Mouse (Mus musculus) adrenal gland, adult 2 months (tissue): ENCODE results near the gene Man2a1. TPM values are rescaled to one million over a fixed set of nuclear protein-coding genes. Genes with fewer than 3 reads are reported as not detected.

Experiments
- DNase-seq: peaks from one replicate; pipeline ENCODE4 v3.0.0; 2021
- polyA plus RNA-seq: library from polyadenylated mRNA; depleted of rRNA; stranded (reverse); fragments of >200 nt; gene quantifications from 2 replicates; pipeline ENCODE4 v1.2.3, GENCODE M21; 2012
- total RNA-seq, 2 experiments: library from RNA; stranded (reverse); gene quantifications; 2 replicates each; pipeline ENCODE4 v1.2.3; 2021

Gene Man2a1
- total and polyA plus RNA-seq, 3 experiments = 22.0 to 175 (median 120) TPM

DNA sequence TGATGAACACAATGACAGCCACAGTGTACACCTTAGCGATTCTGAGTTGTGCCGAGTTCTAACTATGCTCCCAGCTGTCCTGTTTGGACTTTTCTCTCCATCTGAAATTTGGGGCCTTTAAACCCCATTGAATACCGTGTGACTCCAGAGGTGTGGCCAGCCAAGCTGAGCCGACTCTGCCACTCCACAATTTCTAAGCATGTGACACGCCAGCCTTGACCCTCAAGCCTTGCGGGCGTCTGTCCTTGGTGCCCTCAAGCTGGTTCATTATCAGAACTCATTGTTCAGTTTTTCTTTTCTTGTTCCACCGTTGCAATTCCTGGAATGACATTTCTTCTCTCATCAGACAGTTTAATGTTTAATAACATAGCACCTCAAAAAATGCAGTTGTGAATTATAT is 98.0 kb downstream of the Man2a1 start:
- peak; percentile 76 for DNase-seq

DNA sequence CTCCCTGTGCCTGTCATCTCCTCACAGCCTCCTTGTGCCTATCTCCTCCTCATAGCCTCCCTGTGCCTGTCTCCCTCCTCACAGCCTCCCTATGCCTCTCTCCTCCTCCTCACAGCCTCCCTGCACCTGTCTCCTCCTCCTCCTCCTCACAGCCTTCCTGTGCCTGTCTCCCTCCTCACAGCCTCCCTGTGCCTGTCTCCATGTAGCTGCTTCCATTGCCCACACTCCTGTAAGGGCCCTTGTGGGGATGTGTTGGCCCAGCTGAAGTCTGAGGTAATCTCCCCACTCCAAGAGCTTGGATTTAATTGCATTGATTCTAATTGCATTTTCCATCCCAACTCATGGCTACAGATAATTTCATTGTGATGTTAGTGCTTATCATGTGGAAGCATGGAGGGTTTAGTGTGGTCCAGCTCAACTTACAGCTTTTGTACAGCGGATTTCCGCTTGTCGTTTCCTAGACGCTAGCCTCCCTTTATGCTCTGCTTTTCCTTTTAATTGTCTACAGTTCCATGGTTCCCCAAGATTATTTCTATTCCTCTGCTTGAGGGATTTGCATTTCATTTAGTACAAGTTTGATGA is 103.2 kb downstream of the Man2a1 start:
- DNase-seq = no peak

GRCm38 (mm10) chr17:64707529-64707928 is 107.0 kb downstream of the Man2a1 start:
- no peak for DNase-seq

- DNase-seq = peak; percentile 30
Measured at GRCm38 (mm10) chr17:64716318-64716717, 115.8 kb downstream of the Man2a1 start.

- no peak for DNase-seq
Measured at GRCm38 (mm10) chr17:64719760-64720159, 119.2 kb downstream of the Man2a1 start.

- DNase-seq = no peak
Measured at GRCm38 (mm10) chr17:64721112-64721511, 120.6 kb downstream of the Man2a1 start.

- no peak for DNase-seq
Measured at GRCm38 (mm10) chr17:64723162-64723561, 122.6 kb downstream of the Man2a1 start.

GRCm38 (mm10) chr17:64725214-64725613 is 124.7 kb downstream of the Man2a1 start:
- DNase-seq = no peak

- no peak for DNase-seq
Measured at GRCm38 (mm10) chr17:64726032-64726431, 125.5 kb downstream of the Man2a1 start.

DNA sequence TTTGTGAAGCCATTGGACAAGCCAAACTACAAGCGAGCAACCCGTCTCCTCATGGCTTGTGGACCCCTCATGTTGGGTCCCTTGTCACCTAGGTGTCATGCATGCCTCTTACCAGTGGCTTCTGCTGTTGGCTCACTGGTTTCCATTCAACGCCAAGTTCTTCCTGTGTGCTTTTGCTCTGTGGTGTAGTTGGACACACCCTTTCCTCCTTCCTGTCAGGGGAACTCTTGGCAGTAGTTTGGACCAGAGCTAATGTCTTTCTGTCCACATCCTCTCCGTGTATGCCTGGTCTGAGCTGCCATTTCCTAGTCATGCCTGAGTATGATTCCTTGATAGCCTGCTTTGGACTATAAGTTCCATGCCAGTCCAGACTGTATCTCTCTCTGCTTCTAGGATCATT is 135.0 kb downstream of the Man2a1 start:
- no peak for DNase-seq

GRCm38 (mm10) chr17:64737918-64738317 is 137.4 kb downstream of the Man2a1 start:
- DNase-seq = no peak

GRCm38 (mm10) chr17:64739129-64739528 is 138.6 kb downstream of the Man2a1 start:
- DNase-seq = no peak

- no peak for DNase-seq
Measured at GRCm38 (mm10) chr17:64742715-64743605, 142.4 kb downstream of the Man2a1 start.

DNA sequence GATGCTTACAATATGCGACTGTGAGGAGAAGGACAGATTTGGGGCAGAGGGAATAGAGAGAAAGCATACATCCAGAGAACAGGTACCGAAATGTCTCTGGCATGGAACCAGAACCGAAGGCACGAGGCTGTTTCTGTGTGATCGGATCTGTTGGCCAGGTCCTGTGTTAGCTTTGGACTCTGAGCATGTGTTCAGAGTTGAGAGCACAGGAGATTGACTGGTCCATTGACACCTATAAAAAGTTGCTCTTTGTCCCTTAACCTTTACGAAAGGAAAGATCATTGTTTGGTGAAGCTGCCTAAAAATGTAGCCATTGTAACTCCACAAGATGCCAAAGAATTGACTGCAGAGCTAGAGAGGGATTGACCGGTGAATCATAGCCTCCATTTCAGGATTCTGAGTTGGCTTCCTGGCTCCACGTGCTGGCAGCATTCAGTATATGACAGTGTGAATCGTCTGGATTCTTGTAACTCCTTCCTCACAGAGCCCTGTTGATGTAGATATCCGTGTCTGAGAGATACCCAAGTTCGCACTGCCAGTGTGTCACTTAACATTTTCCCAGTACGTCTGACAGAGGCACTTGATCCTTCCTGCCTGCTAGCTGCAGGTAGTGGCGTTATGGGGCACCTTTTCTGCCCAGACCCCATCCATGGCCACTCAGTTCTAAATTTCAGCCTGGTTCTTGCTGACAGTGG is 143.2 kb downstream of the Man2a1 start:
- peak; percentile 54 for DNase-seq

GRCm38 (mm10) chr17:64746637-64747225 is 146.2 kb downstream of the Man2a1 start:
- DNase-seq = no peak

GRCm38 (mm10) chr17:64747461-64747860 is 146.9 kb downstream of the Man2a1 start:
- no peak for DNase-seq

GRCm38 (mm10) chr17:64748131-64748530 is 147.6 kb downstream of the Man2a1 start:
- no peak for DNase-seq

- no peak for DNase-seq
Measured at GRCm38 (mm10) chr17:64749146-64749545, 148.6 kb downstream of the Man2a1 start.

- DNase-seq = peak; percentile 40
Measured at GRCm38 (mm10) chr17:64751249-64751648, 150.7 kb downstream of the Man2a1 start.

- DNase-seq = no peak
Measured at GRCm38 (mm10) chr17:64752126-64753019, 151.8 kb downstream of the Man2a1 start.

DNA sequence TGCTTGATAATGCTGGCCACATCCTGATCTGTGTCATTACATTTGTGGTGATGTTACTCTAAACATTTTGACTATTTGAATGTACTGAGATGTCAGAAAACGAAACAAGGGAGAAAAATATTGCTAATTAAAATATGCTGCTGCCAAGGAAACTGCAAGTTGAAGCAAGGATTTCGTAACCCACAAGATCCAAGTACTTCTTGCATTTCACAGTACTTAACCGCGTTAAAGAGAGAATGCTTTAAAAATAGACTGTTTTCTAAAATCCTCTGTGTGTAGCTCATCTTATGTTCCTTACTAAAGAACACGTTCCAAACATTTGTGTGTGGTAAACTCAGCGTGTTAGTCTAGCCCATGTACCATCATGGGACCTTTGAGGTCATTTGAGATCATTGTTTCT is 153.0 kb downstream of the Man2a1 start:
- no peak for DNase-seq
